Mouse (Mus musculus) CH12.LX (cell line): ENCODE measurements around the gene Prpsap2.

Source experiments
- CHD2 ChIP-seq: IDR thresholded peaks from 2 replicates; pipeline ENCODE4 v1.6.1; 2011; ENCODE audit warnings: low read length, improper control_type of control experiment
- CTCF ChIP-seq, 2 experiments: IDR thresholded peaks in 1 of 2; conservative IDR thresholded peaks in 1 of 2; 2 replicates each; pipeline ENCODE4 v1.5.1; 2011 to 2012; ENCODE audit warnings: low read depth in 2 of 2, low read length in 2 of 2, improper control_type of control experiment in 1 of 2, inconsistent platforms in 1 of 2, mild to moderate bottlenecking in 1 of 2, moderate library complexity in 1 of 2
- ELF1 ChIP-seq: IDR thresholded peaks from 2 replicates; pipeline ENCODE4 v1.6.1; 2014; ENCODE audit warnings: low read depth, mild to moderate bottlenecking, inconsistent platforms, low read length, improper control_type of control experiment
- EP300 ChIP-seq: IDR thresholded peaks from 2 replicates; pipeline ENCODE4 v1.6.1; 2011; ENCODE audit warnings: low read length, improper control_type of control experiment
- GABPA ChIP-seq: IDR thresholded peaks from 2 replicates; pipeline ENCODE4 v1.6.1; 2012; ENCODE audit warnings: low read depth, low read length, improper control_type of control experiment, inconsistent platforms; ENCODE audit not compliant: insufficient replicate concordance
- MAX ChIP-seq: IDR thresholded peaks from 2 replicates; pipeline ENCODE4 v1.6.1; 2011; ENCODE audit warnings: low read length, improper control_type of control experiment
- MEF2A ChIP-seq: IDR thresholded peaks from 2 replicates; pipeline ENCODE4 v1.6.1; 2014; ENCODE audit warnings: low read depth, mild to moderate bottlenecking, inconsistent platforms, low read length, improper control_type of control experiment, borderline replicate concordance
- POLR2A ChIP-seq: IDR thresholded peaks from 2 replicates; pipeline ENCODE4 v1.6.1; 2011; ENCODE audit warnings: low read depth, mild to moderate bottlenecking, improper control_type of control experiment, low read length
- SMC3 ChIP-seq: IDR thresholded peaks from 2 replicates; pipeline ENCODE4 v1.6.1; 2011; ENCODE audit warnings: low read depth, low read length, improper control_type of control experiment
- USF1 ChIP-seq: IDR thresholded peaks from 2 replicates; pipeline ENCODE4 v1.6.1; 2014; ENCODE audit warnings: low read depth, mild to moderate bottlenecking, inconsistent platforms, low read length, improper control_type of control experiment

- TF ChIP-seq USF1 (no peak), MAX (no peak), CTCF (conservative IDR thresholded peaks at IDR 0.05 in 1 of 2, IDR thresholded peaks at IDR 0.05 in 1 of 2; ENCODE audit: low read depth in 2 of 2, low read length in 2 of 2) (no peak), POLR2A (no peak), GABPA (no peak), CHD2 (no peak), EP300 (no peak), MEF2A (no peak), ELF1 (no peak), SMC3 (no peak)
Measured at GRCm38 (mm10) chr11:61713157-61713855, 48.6 kb downstream of the Prpsap2 start.
